Mouse (Mus musculus): Measurements from ENCODE around the gene Rhbdl1.

The Rhbdl1 gene

DNA sequence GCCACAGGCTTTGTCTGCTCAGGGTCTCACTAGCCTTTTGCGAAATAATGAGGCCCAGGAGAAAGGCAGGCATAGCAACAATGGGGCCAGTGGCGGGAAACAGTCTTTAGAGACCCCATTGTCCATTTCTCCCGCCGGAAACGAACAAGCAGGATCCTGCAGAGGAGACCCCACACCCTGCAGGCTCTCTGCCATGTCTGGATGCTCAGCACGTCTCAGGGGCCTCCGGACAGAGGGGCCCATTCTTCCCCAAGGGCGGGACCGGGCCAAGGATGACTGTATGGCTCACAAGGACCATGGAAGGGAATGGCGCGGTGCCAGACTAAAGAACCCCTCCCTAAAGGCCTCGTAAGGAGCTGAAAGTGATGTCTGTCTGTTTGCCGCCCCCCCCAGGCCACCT lies 42.9 kb downstream of the Rhbdl1 start:
- no peak for DNase-seq (ENCODE audit: low spot score)

DNA sequence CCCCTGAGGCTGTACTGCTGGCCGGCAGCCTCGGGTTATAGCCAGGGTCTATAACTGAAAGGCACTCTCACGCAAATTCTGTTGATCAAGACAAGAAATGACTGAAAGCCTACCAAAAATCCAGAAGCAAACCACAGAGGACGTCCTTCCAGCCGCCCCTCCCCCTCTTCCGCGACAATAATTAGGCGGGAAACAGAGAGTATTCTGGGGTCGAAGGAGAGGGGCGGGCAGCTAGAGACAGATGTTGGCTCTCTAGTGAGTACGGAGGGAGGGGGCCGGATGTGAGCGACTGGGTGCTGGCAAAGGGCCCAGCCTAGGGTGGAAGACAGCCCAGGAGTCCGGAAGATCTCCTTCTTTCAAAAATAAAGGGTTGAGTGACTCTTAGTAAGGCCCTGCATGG lies 44.5 kb downstream of the Rhbdl1 start, which contains the start of gene Fam173a:
Gene Fam173a (minus strand): TSS at position 287 of the 400 bp plus-strand sequence.
- DNase-seq (ENCODE audit: low spot score) = peak; percentile 73

DNA sequence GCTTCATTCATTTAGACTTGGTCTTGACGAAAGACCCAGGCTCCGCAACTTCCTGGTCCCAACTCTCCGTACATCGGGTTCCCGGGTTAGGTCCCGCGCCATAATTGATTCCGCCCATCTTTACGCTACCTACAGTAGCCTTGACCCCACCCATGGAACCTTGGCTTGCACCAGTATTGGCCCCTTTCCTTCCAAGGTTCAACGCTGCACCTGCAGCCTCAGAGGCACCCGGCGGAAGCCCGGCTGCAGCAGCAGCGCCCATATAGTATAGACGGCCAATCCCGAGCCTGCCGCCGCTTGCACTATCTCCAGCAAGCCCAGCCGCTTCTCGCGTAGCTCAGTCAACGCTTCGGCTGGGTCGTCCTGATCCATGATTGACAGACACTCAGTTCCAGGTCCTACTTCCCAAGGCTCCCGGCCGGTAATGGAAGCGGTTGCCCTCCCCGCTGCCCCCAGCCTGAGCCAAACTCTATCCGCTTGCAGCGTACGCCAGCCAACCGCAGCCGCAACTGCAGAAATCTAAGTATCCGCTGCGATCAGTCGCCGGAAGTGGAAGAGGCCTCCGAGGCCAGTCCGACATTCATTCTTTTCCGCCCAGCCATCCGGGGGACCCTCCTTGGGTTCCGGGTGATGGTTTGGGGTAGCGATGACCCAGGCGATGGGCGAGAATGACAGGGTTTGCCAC lies 45.1 kb downstream of the Rhbdl1 start:
- peak; percentile 86 for DNase-seq (ENCODE audit: low spot score)

DNA sequence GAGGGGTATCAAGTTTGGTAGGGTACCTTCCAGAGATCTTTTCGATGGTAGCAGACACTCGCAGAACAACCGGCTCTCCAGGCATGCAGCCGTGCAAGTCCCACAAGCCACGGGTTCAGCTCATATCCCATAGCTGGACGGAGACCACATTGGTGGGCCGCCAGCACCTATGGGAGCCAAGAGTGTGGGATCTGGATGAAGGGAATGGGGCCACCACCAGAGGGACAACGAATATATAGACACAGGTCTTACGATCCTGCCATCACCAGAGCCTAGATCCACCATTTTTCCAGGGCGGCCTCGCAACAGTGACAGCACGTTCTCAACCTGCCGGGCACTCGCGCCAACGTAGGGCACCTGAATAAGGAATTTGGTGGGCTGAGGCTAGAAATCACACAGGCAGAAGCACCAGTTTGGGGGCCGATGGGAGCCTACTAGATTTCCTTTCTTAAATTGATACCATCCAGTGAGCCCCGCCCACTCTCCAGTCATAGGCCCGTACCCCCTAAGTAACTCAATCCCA lies 45.7 kb downstream of the Rhbdl1 start:
- DNase-seq (ENCODE audit: low spot score) = peak; percentile 32

DNA sequence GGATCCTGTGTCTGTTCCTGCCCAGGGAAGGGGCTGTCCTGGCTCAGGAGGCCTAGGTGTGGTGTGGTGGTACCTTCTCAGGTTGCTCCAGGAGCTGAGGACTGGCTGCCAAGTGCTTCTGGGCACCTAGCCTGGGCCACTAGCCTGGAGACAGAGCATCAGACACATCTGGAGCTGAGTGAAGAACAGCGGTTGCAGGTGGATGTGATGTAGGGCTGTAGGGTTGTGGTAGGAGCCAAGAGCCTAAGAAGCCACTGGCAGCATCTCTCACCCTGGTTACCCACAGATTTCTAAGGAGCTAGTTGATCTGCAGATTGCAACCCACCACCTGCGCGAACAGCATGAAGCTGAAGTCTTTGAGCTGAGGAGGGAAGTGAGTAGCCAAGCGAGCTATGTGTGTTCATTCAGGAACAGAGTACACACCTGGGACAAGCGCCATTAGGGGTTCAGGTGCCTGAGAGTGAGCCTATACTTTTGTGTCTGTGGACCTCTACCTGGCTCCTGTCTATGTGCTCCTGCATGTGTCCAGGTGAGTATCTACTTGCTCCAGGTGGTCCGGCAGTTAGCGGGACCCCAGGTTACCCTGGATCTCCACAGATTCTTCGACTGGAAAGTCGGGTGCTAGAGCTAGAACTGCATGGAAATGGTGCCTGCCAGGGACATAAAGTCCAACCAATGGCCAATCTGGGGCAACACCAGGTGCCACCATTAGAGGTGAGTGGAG lies 50.2 kb downstream of the Rhbdl1 start:
- DNase-seq (ENCODE audit: low spot score) = no peak

DNA sequence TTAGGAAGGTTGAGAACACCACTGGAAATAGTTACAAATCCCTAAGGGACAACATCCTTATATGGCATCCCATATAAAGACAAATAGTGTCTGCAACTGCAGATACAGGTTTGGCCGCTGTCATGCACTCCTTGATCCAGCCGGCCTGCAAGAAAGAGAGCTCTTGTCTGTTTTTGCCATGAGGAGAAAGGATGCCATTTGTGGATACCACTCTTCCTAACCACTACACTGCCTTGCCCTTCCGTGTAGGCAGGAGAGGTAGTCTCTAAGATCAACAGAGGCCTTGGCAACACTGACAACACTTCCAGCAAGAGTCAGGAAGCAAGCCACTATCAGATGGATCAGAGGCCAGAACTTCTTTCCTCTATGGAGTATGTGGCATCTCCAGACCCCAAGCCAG lies 50.8 kb downstream of the Rhbdl1 start, which contains the start of gene Ccdc78:
Gene Ccdc78 (plus strand): TSS at position 301 of the 400 bp plus-strand sequence.
- no peak for DNase-seq (ENCODE audit: low spot score)

DNA sequence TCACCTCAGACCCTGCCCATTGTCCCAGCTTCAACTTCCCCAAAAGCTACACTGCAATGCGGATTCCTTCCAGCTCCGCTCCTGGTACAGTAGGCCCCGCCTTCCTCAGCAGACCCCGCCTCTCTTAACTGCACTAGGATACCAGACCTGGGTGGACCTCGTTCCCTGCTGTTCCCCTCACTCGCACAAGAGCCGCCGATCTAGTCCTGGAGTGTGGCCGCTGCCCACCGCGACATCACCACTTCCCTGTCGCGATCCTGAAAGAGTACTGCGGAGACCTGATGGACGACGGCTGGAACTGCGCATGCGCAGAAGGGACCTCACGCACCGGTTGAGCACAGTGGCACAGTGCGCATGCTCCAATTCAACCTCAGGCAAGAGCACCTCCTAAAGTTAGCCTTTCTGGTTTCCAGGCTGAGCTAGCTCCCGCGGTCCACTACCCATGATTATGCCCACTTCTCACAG lies 51.8 kb downstream of the Rhbdl1 start, which contains the start of gene Haghl:
Gene Haghl (minus strand): TSS at position 393 of the 465 bp plus-strand sequence.
- peak; percentile 99 for DNase-seq (ENCODE audit: low spot score)
